1 mouse cellular context compared by ENCODE assay signal in the genomic region with DNA sequence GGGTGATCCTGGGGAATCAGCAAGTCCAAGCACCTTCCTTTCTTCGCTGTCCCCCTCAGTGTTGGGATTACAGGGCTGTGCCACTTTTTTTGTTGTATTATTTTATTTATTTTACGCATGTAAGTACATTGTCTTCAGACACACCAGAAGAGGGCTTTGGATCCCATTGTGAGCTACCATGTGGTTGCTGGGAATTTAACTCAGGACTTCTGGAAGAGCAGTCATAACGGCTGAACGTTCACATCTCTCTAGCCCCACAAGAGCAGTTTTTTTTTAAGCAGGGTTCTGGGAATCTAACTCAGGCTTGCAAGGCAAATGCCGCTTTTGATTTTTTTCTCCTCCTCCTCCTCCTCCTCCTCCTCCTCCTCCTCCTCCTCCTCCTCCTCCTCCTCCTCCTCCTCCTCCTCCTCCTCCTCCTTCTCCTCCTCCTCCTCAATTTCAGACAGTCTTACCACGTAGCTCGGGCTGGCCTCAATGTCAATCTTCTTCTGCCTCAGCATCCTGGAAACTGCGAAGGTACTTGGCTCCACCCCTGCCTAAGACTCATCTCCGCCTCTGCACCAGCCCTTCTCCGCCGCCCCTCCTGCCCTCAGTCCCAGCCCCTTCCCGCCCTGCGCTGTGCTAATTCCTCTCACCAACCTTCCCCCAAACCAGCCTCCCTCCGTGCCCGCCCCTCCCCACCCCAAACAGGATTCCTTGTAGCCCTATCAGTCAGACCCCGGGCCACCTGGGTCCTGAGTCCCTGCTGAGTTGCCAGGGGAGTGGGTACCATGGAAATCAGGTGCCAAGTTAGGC.
A peak's percentile ranks its signal among the peaks of the same experiment; 100 is the strongest.
TF ChIP-seq lines count a peak whose summit lies in the region.

No protein-coding gene starts in this region.

TF ChIP-seq in CH12.LX, 34 proteins besides CTCF, POLR2A, EP300 and RAD21:
- TF ChIP-seq NRF1 (IDR thresholded peaks at IDR 0.05; ENCODE audit: low read depth, low read length) (no peak), MAX (IDR thresholded peaks at IDR 0.05; ENCODE audit: low read length) (0 out of 2 replicates have a peak, but pooled peaks have one; percentile 9), SIN3A (IDR thresholded peaks at IDR 0.05; ENCODE audit: low read length) (no peak), MXI1 (IDR thresholded peaks at IDR 0.05; ENCODE audit: low read depth, low read length) (0 out of 2 replicates have a peak, but pooled peaks have one; percentile 12)
